Mouse (Mus musculus): ENCODE measurements around the gene Gtpbp1. TPM values are rescaled to one million over a fixed set of nuclear protein-coding genes. Genes with fewer than 3 reads are reported as not detected.

Gtpbp1 gene
- total RNA-seq, 2 experiments from 2014 or later: 62.4 to 62.9 TPM

- no peak for DNase-seq
- intact Hi-C loops (cut with DNase I): no loop called here
Observed at GRCm38 (mm10) chr15:79720267-79720666, 29.6 kb downstream of the Gtpbp1 start.

GRCm38 (mm10) chr15:79720796-79721195, 30.2 kb downstream of the Gtpbp1 start:
- intact Hi-C loops (cut with DNase I): no loop called here
- no peak for DNase-seq

- intact Hi-C loops (cut with DNase I): no loop called here
- peak; percentile 36 for DNase-seq
Observed at GRCm38 (mm10) chr15:79723439-79723838, 32.8 kb downstream of the Gtpbp1 start.

- no peak for DNase-seq
- intact Hi-C loops (cut with DNase I): no loop called here
Observed at GRCm38 (mm10) chr15:79725190-79725789, 34.6 kb downstream of the Gtpbp1 start.

- intact Hi-C loops (cut with DNase I): no loop called here
- peak; percentile 25 for DNase-seq
Observed at GRCm38 (mm10) chr15:79727840-79728239, 37.2 kb downstream of the Gtpbp1 start.

- intact Hi-C loops (cut with DNase I): no loop called here
- DNase-seq: peak; percentile 87
Observed at GRCm38 (mm10) chr15:79728311-79728710, 37.7 kb downstream of the Gtpbp1 start.

GRCm38 (mm10) chr15:79728731-79729388, 38.2 kb downstream of the Gtpbp1 start:
- DNase-seq: no peak
- intact Hi-C loops (cut with DNase I): no loop called here

GRCm38 (mm10) chr15:79731554-79731953, 40.9 kb downstream of the Gtpbp1 start:
- intact Hi-C loops (cut with DNase I): no loop called here
- no peak for DNase-seq

- intact Hi-C loops (cut with DNase I): no loop called here
- DNase-seq: no peak
Observed at GRCm38 (mm10) chr15:79733192-79733591, 42.5 kb downstream of the Gtpbp1 start.

GRCm38 (mm10) chr15:79733640-79734039, 43.0 kb downstream of the Gtpbp1 start:
- intact Hi-C loops (cut with DNase I): no loop called here
- no peak for DNase-seq

GRCm38 (mm10) chr15:79734311-79734710, 43.7 kb downstream of the Gtpbp1 start:
- intact Hi-C loops (cut with DNase I): no loop called here
- no peak for DNase-seq

GRCm38 (mm10) chr15:79740739-79741138, 50.1 kb downstream of the Gtpbp1 start:
- no peak for DNase-seq
- intact Hi-C loops (cut with DNase I): no loop called here

GRCm38 (mm10) chr15:79741173-79741858, 50.7 kb downstream of the Gtpbp1 start:
- intact Hi-C loops (cut with DNase I): no loop called here
- peak; percentile 60 for DNase-seq

- intact Hi-C loops (cut with DNase I): no loop called here
- peak; percentile 96 for DNase-seq
Observed at GRCm38 (mm10) chr15:79741921-79742705, 51.5 kb downstream of the Gtpbp1 start, which contains the start of gene Sun2. Gene Sun2 (minus strand): TSS chr15:79742536.

GRCm38 (mm10) chr15:79742706-79743023, 52.0 kb downstream of the Gtpbp1 start:
- DNase-seq: no peak
- intact Hi-C loops (cut with DNase I): no loop called here

- no peak for DNase-seq
- intact Hi-C loops (cut with DNase I): no loop called here
Observed at GRCm38 (mm10) chr15:79744001-79744400, 53.4 kb downstream of the Gtpbp1 start.

- DNase-seq: no peak
- intact Hi-C loops (cut with DNase I): no loop called here
Observed at GRCm38 (mm10) chr15:79744742-79745141, 54.1 kb downstream of the Gtpbp1 start.

GRCm38 (mm10) chr15:79745312-79745711, 54.7 kb downstream of the Gtpbp1 start:
- no peak for DNase-seq
- intact Hi-C loops (cut with DNase I): no loop called here

- intact Hi-C loops (cut with DNase I): no loop called here
- DNase-seq: no peak
Observed at GRCm38 (mm10) chr15:79745883-79746282, 55.2 kb downstream of the Gtpbp1 start.

GRCm38 (mm10) chr15:79747998-79748397, 57.4 kb downstream of the Gtpbp1 start:
- intact Hi-C loops (cut with DNase I): no loop called here
- DNase-seq: peak; percentile 57

GRCm38 (mm10) chr15:79749162-79749561, 58.5 kb downstream of the Gtpbp1 start:
- DNase-seq: no peak
- intact Hi-C loops (cut with DNase I): no loop called here
